Mouse (Mus musculus): ENCODE measurements around the gene Myl9. TPM values are rescaled to one million over a fixed set of nuclear protein-coding genes. Genes with fewer than 3 reads are reported as not detected.

The Myl9 gene
- polyA plus RNA-seq (2016; fragmentation: Nextera tagmentation; extraction: Ambion mirVana) = 83.4 and 120 TPM in 2 replicates

GRCm38 (mm10) chr2:156774738-156775454 lies at the start of gene Myl9:
TSS of gene Myl9 (plus strand) at chr2:156775420.
- Histone ChIP-seq H3K27ac (replicated peaks) (peak within 1 kb of the TSS; percentile 89), H3K27me3 (ENCODE audit: low read depth, poor library complexity, severe bottlenecking) (peaks cover 27% of the 10 kb centered on the region), H3K4me3 (peak within 1 kb of the TSS; percentile 60), H3K4me1 (peaks cover 28% of the 10 kb centered on the region), H3K9me3 (replicated peaks) (no peaks in the 10 kb centered on the region), H3K36me3 (no peaks in the 10 kb centered on the region)
- DNase-seq (ENCODE audit: low spot score) = peak; percentile 80
- WGBS = 3% methylated on average over 28 of the region's 28 CpGs

- 47% methylated on average over 7 of the region's 7 CpGs for WGBS
- H3K36me3 ChIP-seq = peaks cover 14% of the 10 kb centered on the region
- peaks cover 63% of the 10 kb centered on the region for H3K4me1 ChIP-seq
- H3K4me3 ChIP-seq = no peak overlapping the region
- H3K27ac ChIP-seq (replicated peaks) = 0 out of 2 replicates have a peak overlapping the region, but pooled peaks have one; percentile 3
- no peaks in the 10 kb centered on the region for H3K9me3 ChIP-seq (replicated peaks)
- DNase-seq (ENCODE audit: low spot score) = no peak
- H3K27me3 ChIP-seq (ENCODE audit: low read depth, poor library complexity, severe bottlenecking) = no peaks in the 10 kb centered on the region
These were observed 48.9 kb upstream of the Myl9 start for GRCm38 (mm10) chr2:156726344-156726743.

- Histone ChIP-seq H3K27me3 (ENCODE audit: low read depth, poor library complexity, severe bottlenecking) (no peaks in the 10 kb centered on the region), H3K36me3 (peaks cover 14% of the 10 kb centered on the region), H3K4me3 (no peak overlapping the region), H3K9me3 (replicated peaks) (no peaks in the 10 kb centered on the region), H3K4me1 (peaks cover 63% of the 10 kb centered on the region), H3K27ac (replicated peaks) (0 out of 2 replicates have a peak overlapping the region, but pooled peaks have one; percentile 3)
- 76% methylated on average over 3 of the region's 3 CpGs for WGBS
- DNase-seq (ENCODE audit: low spot score) = no peak
These were observed 48.3 kb upstream of the Myl9 start for GRCm38 (mm10) chr2:156726878-156727277.

GRCm38 (mm10) chr2:156729537-156730469 lies 45.4 kb upstream of the Myl9 start:
- H3K27me3 ChIP-seq (ENCODE audit: low read depth, poor library complexity, severe bottlenecking) = no peaks in the 10 kb centered on the region
- no peak overlapping the region for H3K4me3 ChIP-seq
- DNase-seq (ENCODE audit: low spot score) = no peak
- H3K27ac ChIP-seq (replicated peaks) = no peak overlapping the region
- H3K36me3 ChIP-seq = peaks cover 19% of the 10 kb centered on the region
- no peaks in the 10 kb centered on the region for H3K9me3 ChIP-seq (replicated peaks)
- WGBS = 73% methylated on average over 9 of the region's 10 CpGs
- H3K4me1 ChIP-seq = peaks cover 45% of the 10 kb centered on the region

GRCm38 (mm10) chr2:156730501-156730921 lies 44.7 kb upstream of the Myl9 start:
- 82% methylated on average over 12 of the region's 12 CpGs for WGBS
- Histone ChIP-seq H3K36me3 (peaks cover 19% of the 10 kb centered on the region), H3K27ac (replicated peaks) (0 out of 2 replicates have a peak overlapping the region, but pooled peaks have one; percentile 13), H3K4me3 (no peak overlapping the region), H3K4me1 (peaks cover 45% of the 10 kb centered on the region), H3K27me3 (ENCODE audit: low read depth, poor library complexity, severe bottlenecking) (no peaks in the 10 kb centered on the region), H3K9me3 (replicated peaks) (no peaks in the 10 kb centered on the region)
- no peak for DNase-seq (ENCODE audit: low spot score)

- H3K36me3 ChIP-seq = peaks cover 21% of the 10 kb centered on the region
- DNase-seq (ENCODE audit: low spot score) = no peak
- H3K27me3 ChIP-seq (ENCODE audit: low read depth, poor library complexity, severe bottlenecking) = no peaks in the 10 kb centered on the region
- peaks cover 45% of the 10 kb centered on the region for H3K4me1 ChIP-seq
- H3K4me3 ChIP-seq = no peak overlapping the region
- no peak overlapping the region for H3K27ac ChIP-seq (replicated peaks)
- no peaks in the 10 kb centered on the region for H3K9me3 ChIP-seq (replicated peaks)
These were observed 43.6 kb upstream of the Myl9 start for GRCm38 (mm10) chr2:156731592-156731991.

- Histone ChIP-seq H3K36me3 (peaks cover 24% of the 10 kb centered on the region), H3K27me3 (ENCODE audit: low read depth, poor library complexity, severe bottlenecking) (no peaks in the 10 kb centered on the region), H3K4me1 (peaks cover 45% of the 10 kb centered on the region)
These were observed 43.1 kb upstream of the Myl9 start for GRCm38 (mm10) chr2:156732109-156732508.

GRCm38 (mm10) chr2:156735761-156736335 lies 39.4 kb upstream of the Myl9 start:
- WGBS = 75% methylated on average over 3 of the region's 3 CpGs

More at GRCm38 (mm10) chr2:156732109-156732508, 43.1 kb upstream of the Myl9 start:
- no peak for DNase-seq (ENCODE audit: low spot score)
- H3K27ac ChIP-seq (replicated peaks) = peak overlapping the region; percentile 28; the same call in 1 of the 2 replicates
- H3K4me3 ChIP-seq = no peak overlapping the region
- no peaks in the 10 kb centered on the region for H3K9me3 ChIP-seq (replicated peaks)
- WGBS = 82% methylated on average over 6 of the region's 6 CpGs

GRCm38 (mm10) chr2:156736846-156737245 lies 38.4 kb upstream of the Myl9 start:
- no peak for DNase-seq (ENCODE audit: low spot score)
- WGBS = 70% methylated on average over 7 of the region's 7 CpGs
- peaks cover 44% of the 10 kb centered on the region for H3K4me1 ChIP-seq

More at GRCm38 (mm10) chr2:156735761-156736335, 39.4 kb upstream of the Myl9 start:
- Histone ChIP-seq H3K27me3 (ENCODE audit: low read depth, poor library complexity, severe bottlenecking) (no peaks in the 10 kb centered on the region), H3K4me1 (peaks cover 38% of the 10 kb centered on the region), H3K36me3 (peaks cover 32% of the 10 kb centered on the region), H3K4me3 (no peak overlapping the region), H3K27ac (replicated peaks) (no peak overlapping the region), H3K9me3 (replicated peaks) (no peaks in the 10 kb centered on the region)
- no peak for DNase-seq (ENCODE audit: low spot score)

GRCm38 (mm10) chr2:156737976-156738375 lies 37.2 kb upstream of the Myl9 start:
- 83% methylated on average over 7 of the region's 7 CpGs for WGBS
- Histone ChIP-seq H3K36me3 (peaks cover 27% of the 10 kb centered on the region), H3K27me3 (ENCODE audit: low read depth, poor library complexity, severe bottlenecking) (no peaks in the 10 kb centered on the region), H3K4me1 (peaks cover 46% of the 10 kb centered on the region), H3K27ac (replicated peaks) (no peak overlapping the region), H3K4me3 (no peak overlapping the region), H3K9me3 (replicated peaks) (no peaks in the 10 kb centered on the region)
- DNase-seq (ENCODE audit: low spot score) = no peak

More at GRCm38 (mm10) chr2:156736846-156737245, 38.4 kb upstream of the Myl9 start:
- Histone ChIP-seq H3K9me3 (replicated peaks) (no peaks in the 10 kb centered on the region), H3K36me3 (peaks cover 32% of the 10 kb centered on the region), H3K27me3 (ENCODE audit: low read depth, poor library complexity, severe bottlenecking) (no peaks in the 10 kb centered on the region), H3K4me3 (no peak overlapping the region), H3K27ac (replicated peaks) (no peak overlapping the region)

GRCm38 (mm10) chr2:156741265-156741664 lies 34.0 kb upstream of the Myl9 start:
- H3K4me3 ChIP-seq = no peak overlapping the region
- H3K27ac ChIP-seq (replicated peaks) = no peak overlapping the region
- DNase-seq (ENCODE audit: low spot score) = no peak
- peaks cover 57% of the 10 kb centered on the region for H3K36me3 ChIP-seq
- no peaks in the 10 kb centered on the region for H3K9me3 ChIP-seq (replicated peaks)
- H3K27me3 ChIP-seq (ENCODE audit: low read depth, poor library complexity, severe bottlenecking) = no peaks in the 10 kb centered on the region
- peaks cover 31% of the 10 kb centered on the region for H3K4me1 ChIP-seq
- 85% methylated on average over 9 of the region's 9 CpGs for WGBS

- no peak for DNase-seq (ENCODE audit: low spot score)
- Histone ChIP-seq H3K27ac (replicated peaks) (no peak overlapping the region), H3K36me3 (peaks cover 60% of the 10 kb centered on the region), H3K4me1 (peaks cover 23% of the 10 kb centered on the region), H3K4me3 (no peak overlapping the region), H3K27me3 (ENCODE audit: low read depth, poor library complexity, severe bottlenecking) (no peaks in the 10 kb centered on the region), H3K9me3 (replicated peaks) (no peaks in the 10 kb centered on the region)
- 74% methylated on average over 4 of the region's 4 CpGs for WGBS
These were observed 33.2 kb upstream of the Myl9 start for GRCm38 (mm10) chr2:156741998-156742397.
